Mouse (Mus musculus) adrenal gland (tissue): ENCODE data around the gene Dync1i2.

ENCODE experiments used
- intact Hi-C: fragments of 180-260 bp; cut with DNase I; formaldehyde crosslinking; loops from one replicate; pipeline ENCODE4 v1.15.1; 2025
- long read RNA-seq, 2 experiments: library from polyadenylated mRNA; unstranded; transcript quantifications; one replicate each; pipeline ENCODE4 v2.0.0; 2020; ENCODE audit warnings: borderline replicate concordance in 1 of 2; ENCODE audit not compliant: insufficient replicate concordance in 1 of 2

Dync1i2 gene
- long read RNA-seq, experiment 1, transcript Dync1i2-201 (16 exons, 2,631 nt), result major isoform, 12 of 31 reads
- long read RNA-seq, experiment 1, transcript Dync1i2-204 (16 exons, 2,466 nt), result minor isoform, 5 of 31 reads
- long read RNA-seq, experiment 1, partial matches to known transcripts, result 6 of 31 reads
- long read RNA-seq, experiment 1, other reads (novel, unspliced or antisense), result 6 of 31 reads
- long read RNA-seq, experiment 2, transcript Dync1i2-201 (16 exons, 2,631 nt), result major isoform, 10 of 24 reads
- long read RNA-seq, experiment 2, partial matches to known transcripts, result 8 of 24 reads
- long read RNA-seq, experiment 2, other reads (novel, unspliced or antisense), result 2 of 24 reads

DNA sequence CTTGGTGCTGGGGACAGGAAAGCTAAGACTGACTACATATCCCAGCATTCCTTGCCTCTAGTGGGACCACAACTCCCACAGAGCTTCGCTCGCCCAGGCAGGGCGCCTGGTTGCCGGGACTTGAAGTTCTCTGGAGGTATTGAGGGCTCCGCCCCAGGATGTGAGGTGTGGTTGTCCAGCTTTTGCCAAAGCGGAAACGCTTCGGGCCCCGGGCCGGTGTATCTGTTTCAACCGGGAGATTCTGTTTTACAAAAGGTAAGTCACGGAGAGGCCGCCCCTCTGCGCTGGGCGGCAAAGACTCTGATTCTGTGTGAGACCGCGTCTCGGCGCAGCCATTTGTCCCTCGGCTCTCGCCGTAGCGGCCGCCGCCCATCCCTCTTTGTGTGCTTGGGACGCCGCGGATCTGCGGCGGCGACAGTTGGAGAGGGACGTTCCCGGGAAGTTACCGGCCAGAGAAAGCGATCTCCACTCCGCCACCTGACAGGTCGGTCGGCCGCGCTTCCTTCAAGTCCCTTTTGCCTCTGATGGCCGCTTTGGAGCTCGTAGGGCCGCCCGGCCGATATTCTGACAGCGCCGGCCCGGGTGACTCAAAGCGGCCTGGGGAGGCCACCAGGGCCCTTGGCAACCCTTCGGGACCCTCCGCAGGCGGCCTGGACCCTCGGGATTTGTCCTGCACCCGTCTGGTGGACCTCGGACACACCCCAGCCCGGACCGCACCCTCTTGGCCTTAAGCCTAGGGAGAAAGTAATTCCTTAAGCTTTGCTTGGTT lies at the start of gene Dync1i2:
TSS of gene Dync1i2 (plus strand) at position 116 of the 769 bp plus-strand sequence.
- intact Hi-C loops, result loop anchor here (10.0 kb wide), 1 partner anchor 157 kb away; the partner anchor contains the start of genes Dcaf17 and Mettl8

GRCm38 (mm10) chr2:71162831-71163621 lies 48.5 kb upstream of the Dync1i2 start:
- intact Hi-C loops, result no loop called here

DNA sequence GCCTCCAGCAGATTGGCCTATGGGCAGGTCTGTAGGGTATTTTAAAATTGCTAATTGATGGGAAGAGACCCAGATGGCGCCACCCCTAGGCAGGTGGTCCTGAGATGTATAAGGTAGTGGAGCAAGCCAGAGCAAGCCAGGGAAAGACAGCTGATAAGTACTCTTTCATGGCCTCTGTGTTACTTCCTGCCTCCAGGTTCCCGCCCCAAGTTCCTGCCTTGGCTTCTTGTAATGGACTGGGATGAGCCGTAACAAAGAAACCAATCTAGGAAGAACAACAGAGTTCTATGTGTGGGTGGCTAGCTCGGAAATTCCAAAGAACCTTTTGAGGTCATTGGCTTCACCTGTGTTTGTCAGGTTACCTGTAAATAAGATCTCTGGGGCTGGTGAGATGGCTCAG lies 44.3 kb upstream of the Dync1i2 start:
- intact Hi-C loops, result no loop called here

GRCm38 (mm10) chr2:71168461-71169021 lies 43.0 kb upstream of the Dync1i2 start:
- intact Hi-C loops, result no loop called here

DNA sequence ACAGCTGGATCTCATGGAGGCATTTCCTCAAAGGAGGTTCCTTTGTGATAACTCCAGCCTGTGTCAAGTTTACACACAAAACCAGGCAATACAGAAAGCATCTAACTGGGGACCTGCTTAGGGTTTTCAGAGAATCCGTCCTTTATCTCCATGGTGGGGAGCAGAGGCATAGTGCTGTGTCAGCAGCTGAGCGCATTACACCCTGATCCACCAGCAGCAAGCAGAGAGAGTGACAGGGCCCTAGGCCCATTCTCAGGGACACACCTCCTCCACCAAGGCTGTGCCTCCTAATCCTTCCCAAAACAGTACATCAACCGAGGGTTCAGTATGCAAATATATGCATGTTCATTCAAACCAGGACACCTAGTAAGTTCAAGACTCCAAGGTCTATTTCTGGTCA lies 38.5 kb upstream of the Dync1i2 start:
- intact Hi-C loops, result no loop called here

DNA sequence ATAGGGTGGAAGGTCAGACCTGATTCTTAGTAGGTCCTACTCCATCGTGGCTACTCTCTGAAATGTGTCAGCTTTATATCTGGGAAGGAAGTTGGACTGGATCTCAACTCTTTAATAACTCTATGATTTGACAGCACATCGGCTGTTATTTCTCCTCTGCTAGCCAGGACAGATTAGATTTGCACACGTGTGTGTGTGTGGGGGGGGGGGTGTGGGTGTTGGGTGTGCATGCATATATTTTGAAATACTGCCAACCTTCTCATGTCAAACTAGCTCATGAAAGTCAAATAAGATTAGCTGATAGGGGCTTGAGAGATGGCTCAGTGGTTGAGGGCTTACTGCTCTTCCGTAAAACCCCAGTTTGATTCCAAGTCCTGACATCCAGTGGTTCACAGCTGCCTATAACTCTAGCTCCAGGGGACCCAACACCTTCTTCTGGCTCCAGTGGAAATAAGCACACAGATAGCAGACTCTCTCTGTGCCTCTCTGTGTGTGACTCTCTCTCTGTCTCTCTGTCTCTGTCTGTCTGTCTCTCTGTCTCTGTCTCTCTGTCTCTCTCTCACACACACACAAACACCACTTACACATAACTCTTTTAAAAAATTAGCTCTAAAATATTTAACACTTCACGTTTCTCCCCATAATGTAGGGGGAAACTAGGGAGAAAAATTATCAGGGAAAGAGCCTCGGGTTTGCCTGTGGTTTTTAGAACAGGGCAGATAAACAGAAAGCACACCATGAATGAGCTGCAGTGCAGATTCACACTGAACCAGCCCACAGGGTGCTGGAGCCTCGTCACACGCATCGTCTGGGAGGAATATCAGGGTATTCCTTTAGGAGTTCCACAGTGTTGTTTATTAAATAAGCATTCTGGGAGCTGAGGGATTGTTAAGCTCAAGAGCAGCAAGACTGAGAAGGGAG lies 34.9 kb upstream of the Dync1i2 start:
- intact Hi-C loops, result no loop called here

GRCm38 (mm10) chr2:71177250-71177615 lies 34.3 kb upstream of the Dync1i2 start:
- intact Hi-C loops, result no loop called here

DNA sequence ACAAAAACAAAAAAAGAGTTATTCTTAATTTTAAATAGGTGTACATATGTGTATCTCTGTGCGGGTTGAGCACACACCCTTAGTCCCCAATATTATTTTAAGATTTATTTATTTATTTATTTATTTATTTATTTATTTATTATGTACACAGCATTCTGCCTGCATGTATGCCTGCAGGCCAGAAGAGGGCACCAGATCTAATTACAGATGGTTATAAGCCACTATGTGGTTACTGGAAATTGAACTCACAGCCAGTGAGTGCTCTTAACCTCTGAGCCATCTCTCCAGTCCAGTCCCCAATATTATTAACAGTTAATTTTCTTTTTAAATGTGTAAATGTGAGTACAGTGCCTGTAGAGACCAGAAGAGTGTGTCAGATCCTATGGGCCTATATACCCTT lies 33.7 kb upstream of the Dync1i2 start:
- intact Hi-C loops, result no loop called here

- intact Hi-C loops, result no loop called here
These were observed 31.8 kb upstream of the Dync1i2 start for GRCm38 (mm10) chr2:71179716-71180115.

DNA sequence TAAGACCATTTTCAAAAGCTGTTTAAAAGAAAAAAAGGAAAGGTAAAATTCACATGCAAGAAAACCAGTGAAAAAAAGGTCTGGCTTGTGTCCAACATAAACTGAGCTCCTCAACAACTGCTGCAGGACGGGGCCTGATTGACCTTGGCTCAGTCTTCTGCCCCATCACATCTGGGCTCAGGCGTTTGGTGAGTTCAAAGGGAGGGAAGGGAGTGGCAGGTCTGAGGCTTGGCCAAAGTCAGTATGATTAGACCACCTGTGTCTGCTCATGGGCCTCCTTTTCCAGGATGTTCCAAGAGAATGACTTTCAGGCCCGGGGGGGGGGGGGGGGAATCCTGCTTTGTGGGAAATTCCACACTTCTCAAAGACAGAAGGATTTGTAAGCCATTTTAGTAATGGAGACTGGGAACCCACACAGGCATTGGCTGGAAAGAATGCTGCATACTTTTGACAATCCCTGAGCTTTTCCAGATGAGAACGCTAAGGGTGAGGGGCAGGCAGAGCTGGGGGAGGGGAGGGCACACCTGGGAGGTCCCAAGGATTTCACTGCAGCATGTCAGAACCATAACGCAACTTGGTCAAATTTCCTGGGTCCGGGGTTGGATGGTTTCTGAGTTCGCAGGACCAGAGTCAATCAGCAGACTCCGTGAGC lies 30.8 kb upstream of the Dync1i2 start:
- intact Hi-C loops, result no loop called here

GRCm38 (mm10) chr2:71187950-71188349 lies 23.6 kb upstream of the Dync1i2 start:
- intact Hi-C loops, result no loop called here

- intact Hi-C loops, result no loop called here
These were observed 22.6 kb upstream of the Dync1i2 start for GRCm38 (mm10) chr2:71188861-71189260.

GRCm38 (mm10) chr2:71191391-71192194 lies 19.9 kb upstream of the Dync1i2 start:
- intact Hi-C loops, result no loop called here

DNA sequence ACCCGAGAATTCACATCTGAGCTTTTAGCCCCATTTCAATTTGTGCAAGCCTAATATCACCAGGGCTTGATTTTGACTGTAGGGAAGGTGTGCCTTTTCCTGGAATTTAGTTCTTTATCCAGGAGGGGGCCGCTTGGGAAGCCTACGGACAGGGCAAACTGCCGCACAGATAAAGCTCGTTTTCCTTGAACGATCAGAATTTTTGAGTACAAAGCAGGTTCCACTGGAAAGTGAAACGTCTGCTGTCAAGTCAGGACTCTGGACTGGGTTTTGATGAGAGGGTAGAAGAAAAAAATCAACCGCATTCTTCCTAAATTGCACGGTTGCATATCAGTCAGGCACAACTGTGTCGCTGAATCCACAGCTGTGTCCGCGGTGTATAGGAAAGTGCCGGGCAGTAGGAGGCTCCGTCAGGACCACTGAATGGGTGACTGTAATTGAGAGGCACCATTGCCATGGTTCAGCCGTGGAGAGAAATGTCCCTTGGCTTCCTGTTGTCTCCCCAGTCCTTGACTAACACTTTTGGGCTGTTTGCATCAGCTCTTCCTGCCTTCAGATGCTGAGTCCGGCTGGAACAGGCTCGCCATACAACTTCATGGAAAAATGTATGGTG lies 19.2 kb upstream of the Dync1i2 start:
- intact Hi-C loops, result no loop called here

- intact Hi-C loops, result no loop called here
These were observed 17.2 kb upstream of the Dync1i2 start for GRCm38 (mm10) chr2:71194137-71194960.

- intact Hi-C loops, result no loop called here
These were observed 14.6 kb upstream of the Dync1i2 start for GRCm38 (mm10) chr2:71196947-71197346.

DNA sequence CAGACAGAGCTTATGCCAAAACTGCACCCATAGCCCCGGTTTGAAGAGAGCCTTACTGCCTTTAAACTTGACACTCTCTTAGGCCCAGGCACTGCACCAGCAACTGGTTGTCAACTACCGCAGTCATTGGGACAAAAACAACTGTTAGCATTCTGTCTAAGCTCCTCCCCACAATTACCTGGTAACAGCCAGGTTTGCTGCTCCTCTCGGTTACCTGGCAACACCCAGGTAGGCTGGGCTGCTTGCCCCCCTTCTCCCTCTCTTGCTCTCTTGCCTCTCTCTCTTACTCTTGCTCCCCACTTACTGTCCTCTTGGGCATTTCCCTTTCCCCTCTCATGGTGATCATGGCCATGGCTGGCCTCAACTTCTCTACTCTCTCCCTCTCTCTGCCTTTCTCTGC lies 12.6 kb upstream of the Dync1i2 start:
- intact Hi-C loops, result no loop called here

- intact Hi-C loops, result no loop called here
These were observed 11.0 kb upstream of the Dync1i2 start for GRCm38 (mm10) chr2:71200485-71200884.
